Mouse (Mus musculus): ENCODE measurements around the gene Haus5. TPM values are rescaled to one million over a fixed set of nuclear protein-coding genes. Genes with fewer than 3 reads are reported as not detected.

The Haus5 gene
- 39.1 and 43.7 TPM in 2 replicates for total RNA-seq (2014; fragmentation: Nextera tagmentation)
- 18.4 and 33.2 TPM in 2 replicates for total RNA-seq (2017)

- peak; percentile 99 for ATAC-seq (replicated peaks; ENCODE audit: poor library complexity, severe bottlenecking)
Observed at GRCm38 (mm10) chr7:30664529-30665200, at the start of gene Haus5. Gene Haus5 (minus strand): TSS chr7:30664994.

GRCm38 (mm10) chr7:30711942-30712341 is 47.1 kb upstream of the Haus5 start, which contains the start of gene Atp4a:
Gene Atp4a (plus strand): TSS chr7:30712209.
- no peak for ATAC-seq (replicated peaks; ENCODE audit: poor library complexity, severe bottlenecking)

- ATAC-seq (replicated peaks; ENCODE audit: poor library complexity, severe bottlenecking), result no peak
Observed at GRCm38 (mm10) chr7:30707441-30707840, 42.6 kb upstream of the Haus5 start.

- no peak for ATAC-seq (replicated peaks; ENCODE audit: poor library complexity, severe bottlenecking)
Observed at GRCm38 (mm10) chr7:30706214-30706882, 41.6 kb upstream of the Haus5 start.

- ATAC-seq (replicated peaks; ENCODE audit: poor library complexity, severe bottlenecking), result peak; percentile 74
Observed at GRCm38 (mm10) chr7:30698589-30698988, 33.8 kb upstream of the Haus5 start, which contains the start of gene 2200002J24Rik. Gene 2200002J24Rik (plus strand): TSS chr7:30698926.

GRCm38 (mm10) chr7:30698101-30698500 is 33.3 kb upstream of the Haus5 start:
- peak; percentile 100 for ATAC-seq (replicated peaks; ENCODE audit: poor library complexity, severe bottlenecking)

GRCm38 (mm10) chr7:30688325-30688724 is 23.5 kb upstream of the Haus5 start:
- ATAC-seq (replicated peaks; ENCODE audit: poor library complexity, severe bottlenecking), result no peak

- ATAC-seq (replicated peaks; ENCODE audit: poor library complexity, severe bottlenecking), result peak; percentile 79
Observed at GRCm38 (mm10) chr7:30683425-30683824, 18.6 kb upstream of the Haus5 start.

- no peak for ATAC-seq (replicated peaks; ENCODE audit: poor library complexity, severe bottlenecking)
Observed at GRCm38 (mm10) chr7:30681897-30682296, 17.1 kb upstream of the Haus5 start.

GRCm38 (mm10) chr7:30678263-30678975 is 13.6 kb upstream of the Haus5 start:
- no peak for ATAC-seq (replicated peaks; ENCODE audit: poor library complexity, severe bottlenecking)

- no peak for ATAC-seq (replicated peaks; ENCODE audit: poor library complexity, severe bottlenecking)
Observed at GRCm38 (mm10) chr7:30671480-30671879, 6.7 kb upstream of the Haus5 start, which contains the start of gene Pmis2. Gene Pmis2 (minus strand): TSS chr7:30671605.

- peak; percentile 64 for ATAC-seq (replicated peaks; ENCODE audit: poor library complexity, severe bottlenecking)
Observed at GRCm38 (mm10) chr7:30669229-30669628, 4.4 kb upstream of the Haus5 start.

GRCm38 (mm10) chr7:30665321-30665720 is 527 bp upstream of the Haus5 start:
- ATAC-seq (replicated peaks; ENCODE audit: poor library complexity, severe bottlenecking), result peak; percentile 15; the same call in 1 of the 2 replicates

GRCm38 (mm10) chr7:30649591-30650540 is 14.9 kb downstream of the Haus5 start, which contains the start of gene Rbm42:
Gene Rbm42 (minus strand): TSS chr7:30650317.
- ATAC-seq (replicated peaks; ENCODE audit: poor library complexity, severe bottlenecking), result peak; percentile 98

- ATAC-seq (replicated peaks; ENCODE audit: poor library complexity, severe bottlenecking), result no peak
Observed at GRCm38 (mm10) chr7:30639083-30639482, 25.7 kb downstream of the Haus5 start.

GRCm38 (mm10) chr7:30636395-30636794 is 28.4 kb downstream of the Haus5 start:
- 0 out of 2 replicates have a peak, but pooled peaks have one; percentile 20 for ATAC-seq (replicated peaks; ENCODE audit: poor library complexity, severe bottlenecking)

- ATAC-seq (replicated peaks; ENCODE audit: poor library complexity, severe bottlenecking), result no peak
Observed at GRCm38 (mm10) chr7:30635752-30636151, 29.0 kb downstream of the Haus5 start, which contains the start of gene Etv2. Gene Etv2 (minus strand): TSS chr7:30635852.

- ATAC-seq (replicated peaks; ENCODE audit: poor library complexity, severe bottlenecking), result peak; percentile 85
Observed at GRCm38 (mm10) chr7:30634621-30635020, 30.2 kb downstream of the Haus5 start.

GRCm38 (mm10) chr7:30633762-30634412 is 30.9 kb downstream of the Haus5 start:
- peak; percentile 7; the same call in 1 of the 2 replicates for ATAC-seq (replicated peaks; ENCODE audit: poor library complexity, severe bottlenecking)
